Mouse (Mus musculus) embryonic facial prominence, embryonic 10.5 days (tissue): ENCODE data around the gene Hps3. TPM values are rescaled to one million over a fixed set of nuclear protein-coding genes. Genes with fewer than 3 reads are reported as not detected.
"Not testable (repeated sequence)": the region's sequence is repeated elsewhere in the genome, so short reads cannot be mapped to it uniquely, and the experiment has no call there.

Source experiments
- DNase-seq: peaks from one replicate; pipeline ENCODE4 v3.0.0-alpha.2; 2017; ENCODE audit warnings: low spot score
- H3K27ac ChIP-seq: fragments of 300-500 bp; sonication (generic); replicated peaks from 2 replicates; pipeline ENCODE4 v1.5.1; 2016; ENCODE audit warnings: mild to moderate bottlenecking
- H3K27me3 ChIP-seq: fragments of 300-500 bp; sonication (generic); replicated peaks from 2 replicates; pipeline ENCODE4 v1.6.1; 2016; ENCODE audit warnings: low read depth, mild to moderate bottlenecking; ENCODE audit not compliant: poor library complexity, severe bottlenecking
- H3K36me3 ChIP-seq: fragments of 300-500 bp; sonication (generic); replicated peaks from 2 replicates; pipeline ENCODE4 v1.6.1; 2016; ENCODE audit warnings: mild to moderate bottlenecking, moderate library complexity
- H3K4me1 ChIP-seq: fragments of 300-500 bp; sonication (generic); 2 replicates; pipeline ENCODE4 v1.6.1; 2016
- H3K4me3 ChIP-seq: fragments of 300-500 bp; sonication (generic); 2 replicates; pipeline ENCODE4 v1.5.1; 2016; ENCODE audit warnings: mild to moderate bottlenecking, moderate library complexity
- H3K9me3 ChIP-seq: fragments of 300-500 bp; sonication (generic); 2 replicates; pipeline ENCODE4 v1.6.1; 2016; ENCODE audit warnings: mild to moderate bottlenecking
- WGBS: fragments of 180-500 bp; shearing (Covaris S2); methylation state at CpG from one replicate; pipeline ENCODE4 v1.1.7; 2016; 5-methylcytosine and 5-hydroxymethylcytosine counted together
- polyA plus RNA-seq: library from polyadenylated mRNA; unstranded; fragments of >200 nt; fragmentation: Nextera tagmentation; extraction: Ambion mirVana; gene quantifications from 2 replicates; pipeline ENCODE4 v1.2.1, GENCODE M21; 2016

Hps3 gene
- polyA plus RNA-seq, 1 experiment from 2014 or later, result 10.5 TPM

GRCm38 (mm10) chr3:19960570-19961114 is 74.5 kb downstream of the Hps3 start:
- WGBS, result 71% methylated on average over 3 of the region's 3 CpGs
- Histone ChIP-seq H3K4me3 (no peak overlapping the region), H3K27ac (no peak overlapping the region), H3K9me3 (no peaks in the 10 kb centered on the region), H3K36me3 (no peaks in the 10 kb centered on the region), H3K4me1 (peaks cover 17% of the 10 kb centered on the region), H3K27me3 (no peaks in the 10 kb centered on the region)
- DNase-seq, result no peak

GRCm38 (mm10) chr3:19958983-19959382 is 76.1 kb downstream of the Hps3 start:
- DNase-seq, result no peak
- peaks cover 21% of the 10 kb centered on the region for H3K4me1 ChIP-seq
- 75% methylated on average over 1 of the region's 1 CpGs for WGBS

GRCm38 (mm10) chr3:19958031-19958430 is 77.1 kb downstream of the Hps3 start:
- H3K4me3 ChIP-seq, result no peak overlapping the region
- H3K4me1 ChIP-seq, result peaks cover 29% of the 10 kb centered on the region
- no peak for DNase-seq
- no peaks in the 10 kb centered on the region for H3K27me3 ChIP-seq
- no peaks in the 10 kb centered on the region for H3K36me3 ChIP-seq
- no peaks in the 10 kb centered on the region for H3K9me3 ChIP-seq
- H3K27ac ChIP-seq, result 0 out of 2 replicates have a peak overlapping the region, but pooled peaks have one; percentile 14

More at GRCm38 (mm10) chr3:19958983-19959382, 76.1 kb downstream of the Hps3 start:
- H3K4me3 ChIP-seq, result no peak overlapping the region
- no peaks in the 10 kb centered on the region for H3K9me3 ChIP-seq
- no peaks in the 10 kb centered on the region for H3K36me3 ChIP-seq
- no peaks in the 10 kb centered on the region for H3K27me3 ChIP-seq
- H3K27ac ChIP-seq, result no peak overlapping the region

- H3K36me3 ChIP-seq, result no peaks in the 10 kb centered on the region
- no peak for DNase-seq
- no peaks in the 10 kb centered on the region for H3K9me3 ChIP-seq
- no peaks in the 10 kb centered on the region for H3K27me3 ChIP-seq
- 28% methylated on average over 5 of the region's 5 CpGs for WGBS
- H3K27ac ChIP-seq, result 0 out of 2 replicates have a peak within 1 kb of the TSS, but pooled peaks have one; percentile 14
- H3K4me1 ChIP-seq, result peaks cover 30% of the 10 kb centered on the region
- no peak within 1 kb of the TSS for H3K4me3 ChIP-seq
Measured at GRCm38 (mm10) chr3:19956885-19957284, 78.2 kb downstream of the Hps3 start, which contains the start of gene Cp. Gene Cp (plus strand): TSS chr3:19957054.

GRCm38 (mm10) chr3:19953865-19954264 is 81.2 kb downstream of the Hps3 start:
- no peaks in the 10 kb centered on the region for H3K27me3 ChIP-seq
- H3K27ac ChIP-seq, result no peak overlapping the region
- no peaks in the 10 kb centered on the region for H3K36me3 ChIP-seq
- peaks cover 17% of the 10 kb centered on the region for H3K4me1 ChIP-seq
- H3K4me3 ChIP-seq, result no peak overlapping the region
- H3K9me3 ChIP-seq, result no peaks in the 10 kb centered on the region
- DNase-seq, result peak; percentile 11
- 19% methylated on average over 3 of the region's 3 CpGs for WGBS

GRCm38 (mm10) chr3:19953425-19953824 is 81.7 kb downstream of the Hps3 start:
- no peaks in the 10 kb centered on the region for H3K36me3 ChIP-seq
- no peaks in the 10 kb centered on the region for H3K9me3 ChIP-seq
- peaks cover 17% of the 10 kb centered on the region for H3K4me1 ChIP-seq
- H3K27me3 ChIP-seq, result no peaks in the 10 kb centered on the region
- no peak overlapping the region for H3K4me3 ChIP-seq
- 21% methylated on average over 1 of the region's 1 CpGs for WGBS
- no peak for DNase-seq
- H3K27ac ChIP-seq, result no peak overlapping the region

GRCm38 (mm10) chr3:19949401-19949800 is 85.7 kb downstream of the Hps3 start:
- 88% methylated on average over 1 of the region's 1 CpGs for WGBS
- not testable (repeated sequence) for H3K36me3 ChIP-seq, DNase-seq

GRCm38 (mm10) chr3:19948552-19948951 is 86.6 kb downstream of the Hps3 start:
- Histone ChIP-seq H3K36me3 (no peaks in the 10 kb centered on the region), H3K4me3 (no peak overlapping the region), H3K27ac (no peak overlapping the region), H3K4me1 (peaks cover 5% of the 10 kb centered on the region; the same call in 1 of the 2 replicates), H3K27me3 (no peaks in the 10 kb centered on the region), H3K9me3 (no peaks in the 10 kb centered on the region)
- DNase-seq, result no peak

More at GRCm38 (mm10) chr3:19949401-19949800, 85.7 kb downstream of the Hps3 start:
- not testable (repeated sequence) for H3K4me3 ChIP-seq, H3K27me3 ChIP-seq, H3K27ac ChIP-seq, H3K9me3 ChIP-seq
- H3K4me1 ChIP-seq, result peaks cover 12% of the 10 kb centered on the region

Other genes with a start within 250 kb of the Hps3 start
- 3.8 and 4.2 TPM in 2 replicates for gene Cp, start 78.3 kb downstream of the Hps3 start, polyA plus RNA-seq
- gene Hltf, start 22.5 kb upstream of the Hps3 start, polyA plus RNA-seq, result 18.1 and 20.7 TPM in 2 replicates
- 39.7 and 40.8 TPM in 2 replicates for gene Gyg, start 120.0 kb upstream of the Hps3 start, polyA plus RNA-seq
- gene Cpa3, start 206.9 kb upstream of the Hps3 start, polyA plus RNA-seq, result 0.10 TPM in 1 of 2 replicates, not detected in the other
- not detected in 2 replicates for gene Cpb1, start 240.4 kb upstream of the Hps3 start, polyA plus RNA-seq